Mouse (Mus musculus) left cerebral cortex, adult 18-20 months (tissue): Measurements from ENCODE around the gene Hsd3b6. TPM values are rescaled to one million over a fixed set of nuclear protein-coding genes. Genes with fewer than 3 reads are reported as not detected.

ENCODE experiments used
- total RNA-seq, 2 experiments: library from RNA; stranded (reverse); gene quantifications; 2 replicates each; pipeline ENCODE4 v1.2.3; 2021

The Hsd3b6 gene
- total RNA-seq, 2 experiments from 2014 or later: not detected

Other genes starting within 250 kb of the Hsd3b6 start
- gene Gm10681, start 225.6 kb downstream of the Hsd3b6 start, total RNA-seq: not detected
- gene Hsd3b5, start 184.2 kb downstream of the Hsd3b6 start, total RNA-seq: not detected
- gene Hsd3b2, start 89.9 kb downstream of the Hsd3b6 start, total RNA-seq: not detected
- not detected for gene Hsd3b3, start 51.3 kb downstream of the Hsd3b6 start, total RNA-seq
- gene Hsd3b1, start 45.4 kb upstream of the Hsd3b6 start, total RNA-seq: not detected
- not detected for gene Hao2, start 78.8 kb upstream of the Hsd3b6 start, total RNA-seq